Mouse (Mus musculus) forebrain, embryonic 10.5 days (tissue): ENCODE measurements around the gene Capn5. TPM values are rescaled to one million over a fixed set of nuclear protein-coding genes. Genes with fewer than 3 reads are reported as not detected.

Experiments used
- DNase-seq: peaks from one replicate; pipeline ENCODE4 v3.0.0-alpha.2; 2017; ENCODE audit warnings: low spot score; ENCODE audit errors: extremely low spot score
- H3K27ac ChIP-seq: fragments of 300-500 bp; sonication (generic); 2 replicates; pipeline ENCODE4 v1.5.1; 2016; ENCODE audit warnings: mild to moderate bottlenecking
- H3K27me3 ChIP-seq: fragments of 300-500 bp; sonication (generic); 2 replicates; pipeline ENCODE4 v1.6.1; 2016; ENCODE audit warnings: mild to moderate bottlenecking; ENCODE audit not compliant: poor library complexity, severe bottlenecking
- H3K36me3 ChIP-seq: fragments of 300-500 bp; sonication (generic); replicated peaks from 2 replicates; pipeline ENCODE4 v1.6.1; 2016; ENCODE audit warnings: mild to moderate bottlenecking, moderate library complexity
- H3K4me1 ChIP-seq: fragments of 300-500 bp; sonication (generic); 2 replicates; pipeline ENCODE4 v1.6.1; 2016
- H3K4me3 ChIP-seq: fragments of 300-500 bp; sonication (generic); 2 replicates; pipeline ENCODE4 v1.5.1; 2016; ENCODE audit warnings: mild to moderate bottlenecking, moderate library complexity
- H3K9me3 ChIP-seq: fragments of 300-500 bp; sonication (generic); 2 replicates; pipeline ENCODE4 v1.6.1; 2016; ENCODE audit warnings: mild to moderate bottlenecking, moderate library complexity
- WGBS: fragments of 180-500 bp; shearing (Covaris S2); methylation state at CpG from one replicate; pipeline ENCODE4 v1.1.7; 2016; 5-methylcytosine and 5-hydroxymethylcytosine counted together
- polyA plus RNA-seq: library from polyadenylated mRNA; unstranded; fragments of >200 nt; fragmentation: Nextera tagmentation; extraction: Ambion mirVana; gene quantifications from 2 replicates; pipeline ENCODE4 v1.2.1, GENCODE M21; 2016

The Capn5 gene
- polyA plus RNA-seq, 1 experiment from 2014 or later: 5.8 TPM

GRCm38 (mm10) chr7:98153892-98154291 is 24.2 kb downstream of the Capn5 start:
- H3K9me3 ChIP-seq: no peaks in the 10 kb centered on the region
- no peak for DNase-seq
- no peak overlapping the region for H3K27ac ChIP-seq
- peaks cover 50% of the 10 kb centered on the region for H3K4me1 ChIP-seq
- H3K27me3 ChIP-seq: 0 out of 2 replicates have a peak, but pooled peaks cover 10% of the 10 kb centered on the region
- 94% methylated on average over 5 of the region's 5 CpGs for WGBS
- no peaks in the 10 kb centered on the region for H3K36me3 ChIP-seq
- H3K4me3 ChIP-seq: no peak overlapping the region

DNA sequence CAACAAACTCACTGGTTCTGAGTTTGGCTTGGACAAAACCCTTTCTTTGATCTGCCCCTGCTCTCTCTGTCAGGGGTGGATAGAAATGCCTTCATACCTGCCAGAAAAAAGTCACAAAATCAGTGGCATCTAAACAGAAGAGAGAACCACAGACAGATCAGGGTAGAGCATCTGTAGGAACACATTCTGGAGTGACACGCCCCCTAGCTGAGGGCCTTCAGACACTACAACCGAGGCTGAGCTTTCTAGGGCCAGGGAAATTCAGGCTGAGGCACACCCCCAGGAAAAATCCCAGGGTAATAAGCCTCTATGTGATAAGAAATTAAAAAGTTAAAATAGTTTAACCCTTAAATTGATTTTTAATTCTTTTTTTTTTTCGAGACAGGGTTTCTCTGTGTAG is 24.7 kb downstream of the Capn5 start:
- WGBS: 31% methylated on average over 3 of the region's 3 CpGs
- Histone ChIP-seq H3K27me3 (0 out of 2 replicates have a peak, but pooled peaks cover 10% of the 10 kb centered on the region), H3K36me3 (no peaks in the 10 kb centered on the region), H3K4me1 (peaks cover 46% of the 10 kb centered on the region), H3K4me3 (no peak overlapping the region), H3K27ac (no peak overlapping the region), H3K9me3 (no peaks in the 10 kb centered on the region)
- no peak for DNase-seq

DNA sequence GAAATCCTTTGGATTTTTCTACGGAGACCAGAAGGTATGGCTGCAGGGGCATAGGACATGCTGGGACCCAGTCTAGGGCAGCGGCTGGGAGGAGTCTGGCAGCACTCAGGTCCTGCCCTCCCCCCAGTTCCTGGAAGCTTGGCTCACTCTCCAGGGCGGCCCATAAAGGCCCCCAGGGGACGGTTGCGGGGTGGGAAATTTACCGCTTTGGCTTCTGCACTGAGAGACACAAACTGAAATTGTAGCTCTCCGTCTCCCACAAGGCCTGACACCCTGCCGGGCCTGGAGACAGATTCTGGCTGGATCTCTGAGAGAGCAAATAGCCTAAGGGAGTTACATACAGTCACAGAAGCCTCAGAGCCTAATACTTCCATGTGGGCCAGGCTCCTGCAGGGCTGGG is 25.7 kb downstream of the Capn5 start:
- DNase-seq: no peak
- Histone ChIP-seq H3K27me3 (0 out of 2 replicates have a peak, but pooled peaks cover 10% of the 10 kb centered on the region), H3K27ac (no peak overlapping the region), H3K9me3 (no peaks in the 10 kb centered on the region), H3K4me1 (peaks cover 44% of the 10 kb centered on the region), H3K36me3 (no peaks in the 10 kb centered on the region), H3K4me3 (no peak overlapping the region)
- WGBS: 71% methylated on average over 8 of the region's 8 CpGs

DNA sequence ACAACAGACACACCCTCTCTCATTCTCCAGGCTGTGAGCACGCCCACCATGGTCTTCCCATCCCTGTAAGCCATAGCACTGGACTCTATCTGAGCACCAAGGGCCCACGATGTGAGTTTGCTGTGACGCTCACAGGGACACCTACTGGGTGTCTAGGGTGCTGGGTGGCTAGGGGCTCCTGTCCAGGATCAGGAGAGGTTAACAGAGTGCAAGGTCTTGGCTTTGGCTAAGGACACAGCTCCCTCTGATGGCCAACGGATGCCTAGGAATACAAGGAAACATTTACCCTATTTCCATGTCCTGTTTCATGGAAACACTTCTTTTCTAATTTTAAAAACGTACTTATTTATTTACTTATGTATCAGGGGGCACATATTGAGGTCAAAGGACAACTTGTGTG is 27.5 kb downstream of the Capn5 start:
- 45% methylated on average over 5 of the region's 5 CpGs for WGBS
- peaks cover 33% of the 10 kb centered on the region for H3K4me1 ChIP-seq

GRCm38 (mm10) chr7:98149802-98150201 is 28.3 kb downstream of the Capn5 start:
- H3K4me1 ChIP-seq: peaks cover 30% of the 10 kb centered on the region
- H3K36me3 ChIP-seq: no peaks in the 10 kb centered on the region
- H3K27ac ChIP-seq: 0 out of 2 replicates have a peak overlapping the region, but pooled peaks have one; percentile 53
- H3K27me3 ChIP-seq: 0 out of 2 replicates have a peak, but pooled peaks cover 7% of the 10 kb centered on the region
- no peak overlapping the region for H3K4me3 ChIP-seq
- DNase-seq: no peak
- 24% methylated on average over 3 of the region's 3 CpGs for WGBS
- H3K9me3 ChIP-seq: no peaks in the 10 kb centered on the region

More for the DNA sequence above, 27.5 kb downstream of the Capn5 start:
- Histone ChIP-seq H3K27me3 (0 out of 2 replicates have a peak, but pooled peaks cover 7% of the 10 kb centered on the region), H3K9me3 (no peaks in the 10 kb centered on the region), H3K36me3 (no peaks in the 10 kb centered on the region), H3K4me3 (no peak overlapping the region), H3K27ac (no peak overlapping the region)
- no peak for DNase-seq

DNA sequence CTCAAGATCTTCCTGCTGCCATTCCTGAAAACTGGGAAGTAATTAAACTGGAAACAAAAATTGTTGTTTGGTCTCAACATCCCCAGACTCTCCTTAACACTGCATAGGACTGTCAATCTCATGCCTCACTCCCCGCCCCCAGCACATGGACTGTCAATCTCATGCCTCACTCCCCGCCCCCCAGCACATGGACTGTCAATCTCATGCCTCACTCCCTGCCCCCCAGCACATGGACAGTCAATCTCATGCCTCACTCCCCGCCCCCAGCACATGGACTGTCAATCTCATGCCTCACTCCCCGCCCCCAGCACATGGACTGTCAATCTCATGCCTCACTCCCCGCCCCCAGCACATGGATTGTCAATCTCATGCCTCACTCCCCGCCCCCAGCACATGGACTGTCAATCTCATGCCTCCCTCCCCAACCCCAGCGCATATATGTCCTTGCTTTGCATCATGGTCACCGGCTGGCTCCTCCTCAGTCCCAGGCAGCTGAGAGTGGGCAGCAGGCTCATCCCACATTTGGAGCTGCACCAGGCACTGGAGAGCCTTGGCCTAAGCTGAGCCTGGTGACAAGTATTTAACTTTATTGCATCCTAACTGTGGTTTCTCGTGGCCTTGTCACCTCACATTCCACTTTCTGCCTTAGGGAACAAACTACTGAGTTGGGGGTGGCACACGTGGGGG is 29.2 kb downstream of the Capn5 start:
- Histone ChIP-seq H3K27ac (peak overlapping the region; percentile 53; the same call in 1 of the 2 replicates), H3K36me3 (no peaks in the 10 kb centered on the region), H3K4me3 (no peak overlapping the region), H3K27me3 (0 out of 2 replicates have a peak, but pooled peaks cover 7% of the 10 kb centered on the region), H3K4me1 (peaks cover 30% of the 10 kb centered on the region), H3K9me3 (no peaks in the 10 kb centered on the region)
- WGBS: 81% methylated on average over 10 of the region's 10 CpGs
- DNase-seq: no peak

- H3K9me3 ChIP-seq: no peaks in the 10 kb centered on the region
- DNase-seq: no peak
- H3K4me3 ChIP-seq: no peak overlapping the region
- no peaks in the 10 kb centered on the region for H3K36me3 ChIP-seq
- peaks cover 33% of the 10 kb centered on the region for H3K4me1 ChIP-seq
- no peak overlapping the region for H3K27ac ChIP-seq
- 86% methylated on average over 8 of the region's 8 CpGs for WGBS
- H3K27me3 ChIP-seq: 0 out of 2 replicates have a peak, but pooled peaks cover 13% of the 10 kb centered on the region
Measured at GRCm38 (mm10) chr7:98147766-98148165, 30.3 kb downstream of the Capn5 start.

- WGBS: 86% methylated on average over 8 of the region's 8 CpGs
- Histone ChIP-seq H3K4me1 (peaks cover 41% of the 10 kb centered on the region), H3K27ac (no peak overlapping the region), H3K27me3 (0 out of 2 replicates have a peak, but pooled peaks cover 7% of the 10 kb centered on the region), H3K9me3 (no peaks in the 10 kb centered on the region), H3K4me3 (no peak overlapping the region), H3K36me3 (no peaks in the 10 kb centered on the region)
- DNase-seq: no peak
Measured at GRCm38 (mm10) chr7:98146447-98146845, 31.6 kb downstream of the Capn5 start.

GRCm38 (mm10) chr7:98145842-98146446 is 32.1 kb downstream of the Capn5 start:
- H3K36me3 ChIP-seq: no peaks in the 10 kb centered on the region
- 92% methylated on average over 12 of the region's 12 CpGs for WGBS
- no peaks in the 10 kb centered on the region for H3K9me3 ChIP-seq
- H3K27ac ChIP-seq: no peak overlapping the region
- no peak overlapping the region for H3K4me3 ChIP-seq
- peaks cover 45% of the 10 kb centered on the region for H3K4me1 ChIP-seq
- H3K27me3 ChIP-seq: 0 out of 2 replicates have a peak, but pooled peaks cover 7% of the 10 kb centered on the region
- DNase-seq: no peak

DNA sequence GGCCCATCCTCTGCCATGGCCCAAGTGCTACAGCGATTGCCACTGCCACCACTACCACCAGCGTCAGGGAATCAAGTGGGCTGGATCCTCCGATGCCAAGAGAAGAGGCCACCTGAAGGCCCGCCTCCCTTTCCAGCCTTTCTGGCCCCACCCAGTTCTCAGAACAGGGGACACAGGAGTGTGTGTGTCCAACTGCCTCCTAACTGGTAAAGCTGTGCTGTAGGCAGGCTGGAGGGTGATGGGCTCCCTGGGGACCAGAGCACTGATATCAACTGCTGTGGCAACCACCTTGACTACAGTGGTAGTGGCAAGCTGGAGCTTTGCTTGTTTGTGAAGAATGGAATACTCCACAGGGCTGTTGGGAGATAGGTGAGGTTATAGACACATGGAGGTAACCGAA is 32.7 kb downstream of the Capn5 start, which contains the start of gene Omp:
Gene Omp, minus strand, starts transcription at position 101 of the 400 bp plus-strand sequence.
- H3K9me3 ChIP-seq: no peaks in the 10 kb centered on the region
- no peak within 1 kb of the TSS for H3K27ac ChIP-seq
- H3K27me3 ChIP-seq: peaks cover 7% of the 10 kb centered on the region; the same call in 1 of the 2 replicates
- no peaks in the 10 kb centered on the region for H3K36me3 ChIP-seq
- peaks cover 43% of the 10 kb centered on the region for H3K4me1 ChIP-seq
- WGBS: 91% methylated on average over 5 of the region's 5 CpGs
- no peak for DNase-seq
- no peak within 1 kb of the TSS for H3K4me3 ChIP-seq

DNA sequence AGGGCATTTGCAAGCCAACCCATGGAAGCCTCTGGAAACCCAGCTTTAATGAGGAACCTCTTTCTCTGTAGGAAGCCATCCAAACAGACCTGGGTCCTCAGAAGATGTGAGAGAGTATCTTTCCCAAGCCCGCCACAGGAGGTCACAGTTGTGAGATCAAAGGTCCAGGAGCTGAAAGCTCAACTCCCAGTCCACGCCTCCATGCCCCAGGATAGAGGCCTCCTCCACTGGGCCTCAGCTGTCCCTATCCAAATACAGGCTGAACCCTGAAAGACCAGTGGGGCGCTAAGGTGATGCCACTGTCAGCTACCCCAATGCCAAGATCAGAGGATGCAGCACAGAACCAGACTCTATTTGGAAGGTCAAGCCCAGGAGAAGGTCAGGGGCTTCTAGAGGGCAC is 35.4 kb downstream of the Capn5 start:
- 62% methylated on average over 3 of the region's 3 CpGs for WGBS
- no peak for DNase-seq
- Histone ChIP-seq H3K9me3 (no peaks in the 10 kb centered on the region), H3K27ac (0 out of 2 replicates have a peak overlapping the region, but pooled peaks have one; percentile 30), H3K36me3 (no peaks in the 10 kb centered on the region), H3K4me3 (no peak overlapping the region), H3K27me3 (peaks cover 7% of the 10 kb centered on the region; the same call in 1 of the 2 replicates), H3K4me1 (peaks cover 32% of the 10 kb centered on the region)

- H3K36me3 ChIP-seq: no peaks in the 10 kb centered on the region
- H3K4me3 ChIP-seq: no peak overlapping the region
- WGBS: 70% methylated on average over 8 of the region's 8 CpGs
- no peak for DNase-seq
- H3K27ac ChIP-seq: 0 out of 2 replicates have a peak overlapping the region, but pooled peaks have one; percentile 30
- no peaks in the 10 kb centered on the region for H3K9me3 ChIP-seq
- peaks cover 7% of the 10 kb centered on the region; the same call in 1 of the 2 replicates for H3K27me3 ChIP-seq
- peaks cover 36% of the 10 kb centered on the region for H3K4me1 ChIP-seq
Measured at GRCm38 (mm10) chr7:98142247-98142646, 35.8 kb downstream of the Capn5 start.

DNA sequence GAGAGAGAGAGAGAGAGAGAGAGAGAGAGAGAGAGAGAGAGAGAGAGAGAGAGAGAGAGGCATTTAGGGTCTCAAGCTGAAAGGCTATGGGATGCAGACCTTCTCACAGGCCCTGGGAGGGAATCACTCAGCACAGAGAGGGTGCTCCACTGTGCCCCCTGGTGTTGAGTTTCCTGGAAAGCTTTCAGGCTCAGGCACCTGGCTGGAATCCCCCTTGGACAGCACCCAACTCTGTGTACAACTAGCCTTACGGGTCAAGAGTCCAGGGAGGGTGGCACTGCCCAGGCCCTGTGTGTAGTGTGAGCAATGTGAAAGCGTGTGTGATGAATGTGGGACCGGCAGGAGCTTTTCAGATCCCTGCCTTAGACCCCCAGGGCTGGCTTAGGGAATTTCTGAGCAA is 36.9 kb downstream of the Capn5 start:
- H3K4me1 ChIP-seq: peaks cover 37% of the 10 kb centered on the region
- H3K27me3 ChIP-seq: peaks cover 7% of the 10 kb centered on the region; the same call in 1 of the 2 replicates
- 63% methylated on average over 3 of the region's 3 CpGs for WGBS
- H3K9me3 ChIP-seq: no peaks in the 10 kb centered on the region
- no peaks in the 10 kb centered on the region for H3K36me3 ChIP-seq
- no peak overlapping the region for H3K27ac ChIP-seq
- H3K4me3 ChIP-seq: no peak overlapping the region
- DNase-seq: no peak
